Mouse (Mus musculus): Measurements from ENCODE around the gene Adamts20. TPM values are rescaled to one million over a fixed set of nuclear protein-coding genes. Genes with fewer than 3 reads are reported as not detected.

The Adamts20 gene
- polyA plus RNA-seq, 1 experiment, result 0.22 TPM

DNA sequence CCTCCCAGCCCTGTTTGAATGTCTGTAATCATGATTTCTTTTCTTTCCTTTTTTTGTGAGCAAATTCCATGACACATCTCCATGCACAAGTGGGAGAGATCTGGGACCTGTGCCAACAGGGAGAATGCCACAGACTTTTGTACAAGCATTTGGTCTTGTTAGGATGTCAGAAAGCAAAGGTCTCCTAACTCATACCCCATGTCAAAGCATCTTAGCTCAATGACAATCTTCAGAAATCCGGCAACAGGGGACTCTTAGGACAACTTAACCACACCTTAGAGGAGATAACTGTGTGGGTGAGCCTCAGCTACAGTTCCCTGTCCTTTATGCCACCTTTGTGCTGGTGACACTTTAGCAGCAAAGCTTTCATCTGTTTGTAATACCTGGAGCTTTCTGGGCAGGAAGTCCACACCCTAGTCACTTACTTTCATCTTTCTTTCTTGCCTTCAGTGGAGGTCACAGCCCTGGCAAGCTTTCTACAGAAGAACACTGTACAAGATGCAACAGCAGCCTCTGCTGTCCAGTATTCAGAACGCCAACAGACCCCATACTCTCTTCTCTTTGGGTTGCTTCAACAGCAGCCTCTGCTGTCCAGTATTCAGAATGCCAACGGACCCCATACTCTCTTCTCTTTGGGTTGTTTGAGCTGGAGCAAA is 210.2 kb downstream of the Adamts20 start:
- Histone ChIP-seq H3K4me1 (replicated peaks; ENCODE audit: control insufficient read depth, insufficient read depth, low read length) (peaks cover 10% of the 10 kb centered on the region; the same call in 1 of the 2 replicates), H3K36me3 (ENCODE audit: control insufficient read depth, insufficient read depth, low read length) (no peaks in the 10 kb centered on the region), H3K27me3 (ENCODE audit: control insufficient read depth, insufficient read depth, low read length) (no peaks in the 10 kb centered on the region), H3K27ac (ENCODE audit: control insufficient read depth, insufficient read depth, low read length) (no peak overlapping the region), H3K4me3 (ENCODE audit: control insufficient read depth, insufficient read depth, low read length) (no peak overlapping the region)
- 69% methylated on average over 3 of the region's 3 CpGs for WGBS
- peak; percentile 10 for DNase-seq
- TF ChIP-seq CTCF (IDR thresholded peaks at IDR 0.05; ENCODE audit: borderline replicate concordance, control insufficient read depth, extremely low read depth, insufficient read depth, low read length, poor library complexity) (no peak), POLR2A (IDR thresholded peaks at IDR 0.05; ENCODE audit: control insufficient read depth, extremely low read depth, insufficient read depth, low read length, poor library complexity) (no peak)

DNA sequence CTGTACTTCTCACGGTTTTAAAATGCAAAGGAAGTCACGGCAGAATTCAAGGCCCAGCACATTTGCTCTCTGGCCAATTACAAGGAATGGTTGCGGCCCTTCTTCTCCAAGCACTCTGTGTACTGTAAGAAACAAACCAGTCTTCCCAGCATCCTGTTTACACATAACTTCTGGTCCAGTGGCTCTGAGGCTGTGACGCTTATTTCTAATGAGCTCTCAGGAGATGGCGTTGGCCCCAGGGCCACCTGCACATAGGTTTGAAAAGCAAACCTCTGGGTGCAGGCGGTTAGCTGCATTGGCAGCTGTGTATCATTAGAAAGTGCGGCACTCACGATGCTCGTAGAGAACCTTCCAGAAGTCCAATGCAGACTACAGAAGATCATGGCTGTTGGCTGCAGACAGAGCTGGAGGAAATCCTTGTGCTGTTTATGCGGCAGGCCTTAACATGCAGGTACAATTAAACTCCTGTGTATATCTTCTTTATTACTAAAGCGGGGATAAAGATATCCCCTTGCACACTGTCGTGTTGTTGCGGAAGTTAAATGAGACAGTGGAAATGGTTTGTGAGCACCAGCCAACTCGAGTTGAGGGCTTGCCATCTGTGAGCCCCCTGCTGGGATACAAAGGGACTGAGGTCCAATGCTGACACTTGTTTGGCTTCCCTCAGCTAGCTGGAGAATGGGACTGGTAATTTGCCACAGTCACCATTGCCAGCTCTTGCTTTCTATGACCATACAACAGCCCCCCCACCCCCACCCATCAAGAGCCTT is 210.9 kb downstream of the Adamts20 start:
- no peaks in the 10 kb centered on the region for H3K27me3 ChIP-seq (ENCODE audit: control insufficient read depth, insufficient read depth, low read length)
- DNase-seq, result no peak
- no peaks in the 10 kb centered on the region for H3K36me3 ChIP-seq (ENCODE audit: control insufficient read depth, insufficient read depth, low read length)
- no peak for TF ChIP-seq CTCF (IDR thresholded peaks at IDR 0.05; ENCODE audit: borderline replicate concordance, control insufficient read depth, extremely low read depth, insufficient read depth, low read length, poor library complexity)
- no peak for TF ChIP-seq POLR2A (IDR thresholded peaks at IDR 0.05; ENCODE audit: control insufficient read depth, extremely low read depth, insufficient read depth, low read length, poor library complexity)
- 89% methylated on average over 14 of the region's 14 CpGs for WGBS
- peaks cover 10% of the 10 kb centered on the region; the same call in 1 of the 2 replicates for H3K4me1 ChIP-seq (replicated peaks; ENCODE audit: control insufficient read depth, insufficient read depth, low read length)
- H3K27ac ChIP-seq (ENCODE audit: control insufficient read depth, insufficient read depth, low read length), result no peak overlapping the region
- no peak overlapping the region for H3K4me3 ChIP-seq (ENCODE audit: control insufficient read depth, insufficient read depth, low read length)

- H3K27me3 ChIP-seq (ENCODE audit: control insufficient read depth, insufficient read depth, low read length), result no peaks in the 10 kb centered on the region
- H3K27ac ChIP-seq (ENCODE audit: control insufficient read depth, insufficient read depth, low read length), result no peak overlapping the region
- no peaks in the 10 kb centered on the region for H3K36me3 ChIP-seq (ENCODE audit: control insufficient read depth, insufficient read depth, low read length)
- WGBS, result 69% methylated on average over 13 of the region's 13 CpGs
- TF ChIP-seq CTCF (IDR thresholded peaks at IDR 0.05; ENCODE audit: borderline replicate concordance, control insufficient read depth, extremely low read depth, insufficient read depth, low read length, poor library complexity), result no peak
- no peak for TF ChIP-seq POLR2A (IDR thresholded peaks at IDR 0.05; ENCODE audit: control insufficient read depth, extremely low read depth, insufficient read depth, low read length, poor library complexity)
- no peak overlapping the region for H3K4me3 ChIP-seq (ENCODE audit: control insufficient read depth, insufficient read depth, low read length)
- peaks cover 10% of the 10 kb centered on the region; the same call in 1 of the 2 replicates for H3K4me1 ChIP-seq (replicated peaks; ENCODE audit: control insufficient read depth, insufficient read depth, low read length)
- DNase-seq, result peak; percentile 30
Observed at GRCm38 (mm10) chr15:94252962-94253712, 212.1 kb downstream of the Adamts20 start.

- H3K4me1 ChIP-seq (replicated peaks; ENCODE audit: control insufficient read depth, insufficient read depth, low read length), result peaks cover 6% of the 10 kb centered on the region; the same call in 1 of the 2 replicates
- no peaks in the 10 kb centered on the region for H3K27me3 ChIP-seq (ENCODE audit: control insufficient read depth, insufficient read depth, low read length)
- no peak overlapping the region for H3K27ac ChIP-seq (ENCODE audit: control insufficient read depth, insufficient read depth, low read length)
- H3K36me3 ChIP-seq (ENCODE audit: control insufficient read depth, insufficient read depth, low read length), result no peaks in the 10 kb centered on the region
- TF ChIP-seq CTCF (IDR thresholded peaks at IDR 0.05; ENCODE audit: borderline replicate concordance, control insufficient read depth, extremely low read depth, insufficient read depth, low read length, poor library complexity) (no peak), POLR2A (IDR thresholded peaks at IDR 0.05; ENCODE audit: control insufficient read depth, extremely low read depth, insufficient read depth, low read length, poor library complexity) (no peak)
- no peak overlapping the region for H3K4me3 ChIP-seq (ENCODE audit: control insufficient read depth, insufficient read depth, low read length)
- DNase-seq, result no peak
- 91% methylated on average over 8 of the region's 8 CpGs for WGBS
Observed at GRCm38 (mm10) chr15:94249766-94250165, 215.5 kb downstream of the Adamts20 start.

- WGBS, result 92% methylated on average over 6 of the region's 6 CpGs
- no peak for DNase-seq
- Histone ChIP-seq H3K4me1 (replicated peaks; ENCODE audit: control insufficient read depth, insufficient read depth, low read length) (no peaks in the 10 kb centered on the region), H3K27me3 (ENCODE audit: control insufficient read depth, insufficient read depth, low read length) (no peaks in the 10 kb centered on the region), H3K27ac (ENCODE audit: control insufficient read depth, insufficient read depth, low read length) (no peak overlapping the region), H3K4me3 (ENCODE audit: control insufficient read depth, insufficient read depth, low read length) (no peak overlapping the region), H3K36me3 (ENCODE audit: control insufficient read depth, insufficient read depth, low read length) (no peaks in the 10 kb centered on the region)
- TF ChIP-seq CTCF (IDR thresholded peaks at IDR 0.05; ENCODE audit: borderline replicate concordance, control insufficient read depth, extremely low read depth, insufficient read depth, low read length, poor library complexity) (no peak), POLR2A (IDR thresholded peaks at IDR 0.05; ENCODE audit: control insufficient read depth, extremely low read depth, insufficient read depth, low read length, poor library complexity) (no peak)
Observed at GRCm38 (mm10) chr15:94248386-94248785, 216.8 kb downstream of the Adamts20 start.

GRCm38 (mm10) chr15:94246669-94247068 is 218.5 kb downstream of the Adamts20 start:
- H3K27ac ChIP-seq (ENCODE audit: control insufficient read depth, insufficient read depth, low read length), result no peak overlapping the region
- no peak for TF ChIP-seq CTCF (IDR thresholded peaks at IDR 0.05; ENCODE audit: borderline replicate concordance, control insufficient read depth, extremely low read depth, insufficient read depth, low read length, poor library complexity)
- no peak for TF ChIP-seq POLR2A (IDR thresholded peaks at IDR 0.05; ENCODE audit: control insufficient read depth, extremely low read depth, insufficient read depth, low read length, poor library complexity)
- no peak for DNase-seq

More at GRCm38 (mm10) chr15:94246669-94247068, 218.5 kb downstream of the Adamts20 start:
- H3K36me3 ChIP-seq (ENCODE audit: control insufficient read depth, insufficient read depth, low read length), result no peaks in the 10 kb centered on the region
- no peaks in the 10 kb centered on the region for H3K27me3 ChIP-seq (ENCODE audit: control insufficient read depth, insufficient read depth, low read length)
- H3K4me3 ChIP-seq (ENCODE audit: control insufficient read depth, insufficient read depth, low read length), result no peak overlapping the region
- no peaks in the 10 kb centered on the region for H3K4me1 ChIP-seq (replicated peaks; ENCODE audit: control insufficient read depth, insufficient read depth, low read length)
- WGBS, result over 99% methylated on average over 5 of the region's 5 CpGs

Measured in thymus, adult 2 months (tissue).